Mouse (Mus musculus) lung, adult 18-20 months (tissue): ENCODE data around the gene Taar9.
"Not testable (repeated sequence)": the region's sequence is repeated elsewhere in the genome, so short reads cannot be mapped to it uniquely, and the experiment has no call there.

Source experiments
- DNase-seq, 2 experiments: peaks; one replicate each; pipeline ENCODE4 v3.0.0; 2022; ENCODE audit warnings: mixed read lengths in 2 of 2

The Taar9 gene

GRCm38 (mm10) chr10:24109434-24109833 is at the start of gene Taar9:
Gene Taar9, minus strand, starts transcription at chr10:24109534.
- DNase-seq, result not testable (repeated sequence)

GRCm38 (mm10) chr10:24158470-24159254 is 49.3 kb upstream of the Taar9 start:
- DNase-seq, result no peak

DNA sequence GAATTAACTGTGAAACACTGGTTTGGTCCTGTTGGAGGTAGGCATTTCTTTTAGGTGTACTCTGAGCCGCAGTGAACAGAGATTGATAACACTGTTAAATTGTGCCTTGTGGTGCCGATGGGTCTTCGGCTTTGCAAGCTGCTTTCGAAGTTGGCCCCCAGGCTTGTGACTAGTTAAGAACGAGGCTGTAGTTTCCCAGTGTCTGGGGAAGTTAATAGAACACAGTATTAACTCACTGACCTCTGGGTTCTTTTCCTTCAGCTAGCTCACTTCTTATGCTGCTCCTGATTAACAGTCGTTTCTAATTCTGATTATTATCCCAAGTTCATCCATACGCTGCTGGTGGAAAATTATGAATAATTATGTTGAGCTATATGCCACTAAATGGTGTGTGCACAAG is 40.8 kb upstream of the Taar9 start:
- no peak for DNase-seq

DNA sequence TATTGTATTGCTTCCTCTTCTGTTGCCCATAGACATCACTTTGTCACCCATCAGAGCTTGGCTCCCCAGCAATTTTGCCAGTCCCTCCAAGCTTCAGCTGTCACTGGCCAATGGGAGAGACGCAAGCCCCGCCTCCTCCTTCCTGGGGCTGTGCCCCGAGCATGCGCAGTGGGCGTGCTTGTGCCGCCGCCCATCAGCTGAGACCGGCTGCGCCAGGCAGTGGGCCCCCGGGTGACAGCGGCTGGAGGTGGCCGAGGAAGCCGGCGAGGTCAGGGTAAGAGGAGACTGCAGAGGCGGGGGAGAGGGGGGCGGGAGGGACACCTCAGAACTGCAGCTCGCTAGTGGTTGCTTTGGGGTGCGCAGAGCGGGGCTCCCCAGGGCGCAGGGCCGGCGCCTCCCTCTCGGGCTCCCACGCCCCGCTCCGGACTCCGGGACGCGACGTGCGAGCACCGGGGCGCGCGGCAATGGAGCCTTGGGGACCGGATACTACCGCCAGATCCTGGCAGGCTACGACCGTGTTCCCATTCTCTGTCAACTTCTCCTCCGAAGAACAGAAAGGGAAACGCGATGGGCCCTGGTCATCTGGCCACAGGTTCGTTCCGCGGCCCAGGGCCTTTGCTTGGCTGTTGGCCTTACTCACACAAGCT is 39.9 kb upstream of the Taar9 start, which contains the start of gene Stx7:
Stx7 (plus strand) TSS at position 168 of the 647 bp plus-strand sequence.
- DNase-seq, result peak; percentile 95 to 96

DNA sequence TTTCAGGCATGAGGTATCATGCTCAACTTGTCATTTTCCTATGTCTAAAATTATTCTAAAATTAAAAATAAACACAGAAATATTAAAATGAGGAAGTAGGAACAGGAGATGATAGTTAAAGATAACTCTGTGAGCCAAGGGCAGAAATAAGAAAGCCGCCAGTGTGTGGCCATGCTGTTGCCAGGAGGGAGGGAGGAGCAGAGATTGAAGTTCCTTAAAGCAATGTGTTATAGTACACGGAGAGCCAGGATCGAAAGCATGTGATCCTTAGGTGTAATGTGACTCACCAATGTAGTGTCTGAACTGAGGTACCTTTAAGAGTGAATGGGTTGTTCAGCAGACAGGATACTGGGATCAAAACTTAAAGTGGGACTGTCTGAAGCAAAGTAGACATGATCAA is 33.4 kb upstream of the Taar9 start:
- no peak for DNase-seq

GRCm38 (mm10) chr10:24138623-24139261 is 29.4 kb upstream of the Taar9 start:
- no peak for DNase-seq

- no peak for DNase-seq
Measured at GRCm38 (mm10) chr10:24134071-24134645, 24.8 kb upstream of the Taar9 start.

GRCm38 (mm10) chr10:24133132-24133531 is 23.8 kb upstream of the Taar9 start:
- DNase-seq, result peak in 1 of 2 experiments; percentile 16

- DNase-seq, result peak; percentile 64 to 69
Measured at GRCm38 (mm10) chr10:24132273-24132672, 22.9 kb upstream of the Taar9 start.

GRCm38 (mm10) chr10:24131451-24132262 is 22.3 kb upstream of the Taar9 start:
- peak; percentile 57 to 78 for DNase-seq

- peak in 1 of 2 experiments; percentile 39 for DNase-seq
Measured at GRCm38 (mm10) chr10:24111116-24111778, 1.9 kb upstream of the Taar9 start.

DNA sequence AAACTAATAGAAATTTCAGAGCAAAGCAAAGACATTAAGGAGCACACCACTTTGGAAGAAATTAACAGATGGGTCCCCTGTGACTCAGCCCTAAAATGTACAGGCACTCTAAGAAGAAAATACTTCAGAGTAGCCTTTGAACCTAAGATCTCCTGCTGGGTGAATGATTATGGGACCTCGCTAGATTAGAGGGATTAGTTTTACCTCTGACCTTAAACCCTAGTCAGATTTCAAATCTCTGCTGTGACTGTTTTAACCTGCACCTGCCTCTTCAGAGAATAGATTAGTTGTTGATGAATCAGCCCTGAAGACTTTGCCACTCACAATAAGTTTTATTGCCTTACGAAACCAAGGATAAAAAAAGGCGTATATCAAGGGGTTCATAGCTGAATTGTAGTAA is 1.1 kb downstream of the Taar9 start:
- DNase-seq, result no peak

DNA sequence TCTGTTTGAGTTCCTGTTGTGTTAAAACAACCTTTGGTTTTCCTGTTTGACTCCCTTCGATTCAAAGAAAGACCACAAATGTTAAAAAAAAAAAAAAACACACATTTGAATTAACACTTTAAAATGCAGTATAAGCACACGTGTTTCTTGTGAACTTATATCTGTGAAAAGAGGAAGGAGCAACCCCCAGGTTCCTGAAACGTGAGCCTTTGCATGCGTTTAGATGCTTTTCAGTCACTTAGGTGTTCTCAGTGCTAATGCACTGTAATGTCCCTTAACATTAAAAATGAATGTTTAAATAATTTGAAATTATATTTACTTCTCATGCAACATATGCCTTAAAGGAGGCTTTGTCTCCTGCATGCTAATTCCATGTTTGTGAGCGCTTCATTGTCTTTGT is 1.6 kb downstream of the Taar9 start:
- DNase-seq, result no peak

DNA sequence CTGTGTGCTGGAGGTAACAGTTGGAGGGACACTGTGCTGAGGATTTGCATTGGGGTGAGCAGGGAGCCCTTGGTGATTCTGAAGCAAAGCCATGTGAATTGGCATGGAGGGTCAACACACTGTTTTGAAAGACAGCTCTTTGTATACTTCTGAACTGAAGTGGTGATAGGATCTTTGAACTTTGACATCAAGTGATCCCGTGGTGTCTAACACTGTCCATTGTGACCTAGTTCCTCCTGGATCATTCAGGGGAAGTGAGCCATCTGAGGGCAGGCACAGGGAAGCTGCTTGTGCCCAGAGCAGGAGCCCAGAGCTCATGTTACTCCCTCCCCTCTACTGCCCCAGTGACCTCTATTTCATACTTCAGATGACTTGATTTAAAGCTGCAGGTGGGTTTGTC is 6.0 kb downstream of the Taar9 start:
- not testable (repeated sequence) for DNase-seq

GRCm38 (mm10) chr10:24101812-24102211 is 7.5 kb downstream of the Taar9 start, which contains the start of gene Taar8c:
Gene Taar8c, minus strand, starts transcription at chr10:24101912.
- not testable (repeated sequence) for DNase-seq

- not testable (repeated sequence) for DNase-seq
Measured at GRCm38 (mm10) chr10:24097010-24097409, 12.3 kb downstream of the Taar9 start.

DNA sequence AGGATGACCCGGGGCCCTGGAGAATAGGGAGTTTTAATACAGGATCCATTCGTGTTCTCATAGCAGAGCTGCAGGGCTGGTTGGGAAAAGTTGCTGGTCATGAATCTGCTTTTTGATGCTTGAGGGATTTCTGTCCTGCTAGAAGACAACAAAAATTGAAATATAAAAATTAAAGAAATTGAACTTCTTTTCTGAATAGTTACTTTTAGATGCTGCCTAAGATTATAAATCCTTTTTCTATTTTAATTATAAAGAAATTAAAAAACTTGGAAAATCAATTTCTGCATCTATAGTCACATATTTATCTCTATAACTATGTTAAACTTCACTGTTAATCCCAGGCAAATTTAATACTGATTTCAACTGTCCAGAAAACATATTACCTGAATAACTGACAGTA is 17.1 kb downstream of the Taar9 start, which contains the start of gene Taar8b:
Taar8b (minus strand) TSS at position 101 of the 400 bp plus-strand sequence.
- no peak for DNase-seq

GRCm38 (mm10) chr10:24087168-24087567 is 22.2 kb downstream of the Taar9 start:
- no peak for DNase-seq

GRCm38 (mm10) chr10:24086555-24086954 is 22.8 kb downstream of the Taar9 start:
- no peak for DNase-seq

DNA sequence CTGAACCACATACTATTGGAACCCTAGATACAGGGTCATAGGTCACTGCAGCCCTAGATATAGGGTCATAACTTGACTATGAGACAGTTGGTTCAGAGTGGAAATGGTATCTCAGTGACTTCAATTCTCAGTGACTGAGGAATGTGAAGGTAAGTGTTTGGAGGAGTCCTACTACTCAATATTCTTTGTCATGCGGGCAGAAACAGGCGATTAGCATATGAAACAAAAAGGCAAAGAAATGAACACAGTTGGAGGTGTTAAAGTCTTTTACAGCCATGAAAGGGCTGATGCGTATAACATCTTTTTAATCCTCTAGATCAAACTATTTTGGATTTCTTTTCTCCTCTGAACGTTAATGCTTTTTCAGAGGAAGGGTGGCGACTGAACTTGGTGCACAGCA is 23.4 kb downstream of the Taar9 start:
- no peak for DNase-seq

DNA sequence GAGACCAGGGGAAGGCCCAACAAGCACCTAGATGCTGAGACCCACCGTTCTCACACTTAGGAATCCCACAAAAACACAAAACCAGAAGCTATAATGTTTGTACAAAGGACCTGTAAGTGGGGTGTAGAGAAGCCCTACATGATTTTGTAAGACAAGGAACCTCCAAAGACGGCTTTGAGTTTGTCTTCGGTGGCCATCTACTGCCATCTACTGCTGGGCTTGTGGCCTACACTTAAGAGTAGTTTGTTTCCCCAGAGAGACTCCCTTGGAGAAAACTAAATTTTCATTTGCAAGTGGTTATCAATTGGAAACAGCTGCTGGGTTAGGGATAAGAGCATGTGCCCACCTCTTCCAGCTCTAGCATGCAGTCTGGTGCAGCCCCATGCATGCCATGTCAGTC is 29.2 kb downstream of the Taar9 start:
- peak in 1 of 2 experiments; percentile 19 for DNase-seq

- not testable (repeated sequence) for DNase-seq
Measured at GRCm38 (mm10) chr10:24076200-24076599, 33.1 kb downstream of the Taar9 start, which contains the start of gene Taar8a. Gene Taar8a, plus strand, starts transcription at chr10:24076500.
